Mouse (Mus musculus): ENCODE results near the gene Hck. TPM values are rescaled to one million over a fixed set of nuclear protein-coding genes. Genes with fewer than 3 reads are reported as not detected.

Hck gene
- polyA plus RNA-seq, 1 experiment from 2014 or later: 0.92 TPM

DNA sequence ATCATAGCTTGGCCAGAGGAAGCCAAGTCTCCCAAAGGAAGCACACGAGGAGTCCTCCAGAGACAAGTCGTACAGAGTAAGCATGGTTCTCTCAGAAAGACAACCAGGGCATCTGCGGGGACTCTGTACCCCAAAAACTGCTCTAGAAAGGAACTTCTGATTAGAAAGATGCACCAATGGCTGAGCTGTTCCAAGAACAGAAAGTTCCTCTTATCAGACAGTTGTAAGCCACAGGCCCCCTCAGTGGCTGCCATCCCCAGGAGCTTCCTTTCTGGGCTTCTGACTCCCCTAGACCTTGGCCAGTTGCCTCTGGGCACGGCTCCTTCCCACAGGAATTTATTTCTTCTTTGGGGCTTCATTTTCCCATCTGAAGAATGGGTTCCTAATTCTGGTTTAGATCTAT is 7.4 kb downstream of the Hck start:
- H3K27ac ChIP-seq: no peak overlapping the region
- no peak overlapping the region for H3K4me3 ChIP-seq
- no peaks in the 10 kb centered on the region for H3K4me1 ChIP-seq
- no peaks in the 10 kb centered on the region for H3K9me3 ChIP-seq
- H3K36me3 ChIP-seq (replicated peaks): no peaks in the 10 kb centered on the region
- H3K27me3 ChIP-seq (ENCODE audit: poor library complexity, severe bottlenecking): peaks cover 21% of the 10 kb centered on the region
- DNase-seq (ENCODE audit: extremely low spot score, low spot score): no peak
- WGBS: 83% methylated on average over 4 of the region's 4 CpGs

DNA sequence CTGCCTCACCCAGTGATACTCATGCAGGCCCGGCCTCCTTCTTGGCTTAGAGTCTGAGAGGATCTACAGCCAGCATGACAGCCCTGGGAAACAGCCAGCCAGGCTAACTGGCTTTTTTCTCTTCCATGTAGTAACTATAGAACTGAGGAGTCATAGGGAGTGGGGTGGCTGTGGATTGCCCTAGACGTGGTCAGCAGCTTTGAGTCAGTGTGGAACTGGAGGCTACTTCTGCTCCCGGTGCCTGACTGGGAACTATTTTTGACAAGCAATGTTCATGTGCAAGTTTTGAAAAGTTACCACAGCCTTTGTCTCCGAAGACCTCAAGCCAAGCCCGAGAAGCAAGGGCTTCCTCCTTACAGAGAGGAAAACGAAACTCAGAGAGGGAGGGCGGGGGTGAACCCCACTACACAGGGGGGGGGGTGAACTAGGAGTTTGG is 8.8 kb downstream of the Hck start:
- Histone ChIP-seq H3K27ac (no peak overlapping the region), H3K4me3 (no peak overlapping the region), H3K36me3 (replicated peaks) (no peaks in the 10 kb centered on the region), H3K27me3 (ENCODE audit: poor library complexity, severe bottlenecking) (peaks cover 8% of the 10 kb centered on the region; the same call in 1 of the 2 replicates), H3K9me3 (no peaks in the 10 kb centered on the region), H3K4me1 (no peaks in the 10 kb centered on the region)
- WGBS: 89% methylated on average over 7 of the region's 7 CpGs
- no peak for DNase-seq (ENCODE audit: extremely low spot score, low spot score)

DNA sequence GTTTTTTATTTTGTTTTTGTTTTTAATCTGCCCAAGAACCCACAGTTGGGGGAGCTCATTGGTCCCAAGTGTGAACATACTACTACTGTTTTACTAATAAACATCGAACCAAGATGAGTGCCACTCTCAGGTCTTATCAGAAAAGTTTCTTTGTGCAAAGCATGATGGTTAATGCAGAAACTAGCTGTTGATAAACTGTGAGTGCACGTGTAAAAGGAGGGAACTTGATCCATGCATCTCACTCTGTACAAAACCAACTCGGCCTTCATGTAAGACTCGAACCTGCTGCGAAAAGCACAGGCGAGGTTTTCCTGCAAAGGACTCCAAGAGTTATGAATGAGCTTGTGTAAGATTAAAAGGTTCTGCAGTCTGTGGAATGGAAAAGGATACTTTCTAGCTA is 11.2 kb downstream of the Hck start:
- no peak overlapping the region for H3K27ac ChIP-seq
- DNase-seq (ENCODE audit: extremely low spot score, low spot score): no peak
- H3K9me3 ChIP-seq: no peaks in the 10 kb centered on the region
- no peaks in the 10 kb centered on the region for H3K27me3 ChIP-seq (ENCODE audit: poor library complexity, severe bottlenecking)
- WGBS: 93% methylated on average over 6 of the region's 6 CpGs
- H3K4me1 ChIP-seq: no peaks in the 10 kb centered on the region
- no peak overlapping the region for H3K4me3 ChIP-seq
- no peaks in the 10 kb centered on the region for H3K36me3 ChIP-seq (replicated peaks)

DNA sequence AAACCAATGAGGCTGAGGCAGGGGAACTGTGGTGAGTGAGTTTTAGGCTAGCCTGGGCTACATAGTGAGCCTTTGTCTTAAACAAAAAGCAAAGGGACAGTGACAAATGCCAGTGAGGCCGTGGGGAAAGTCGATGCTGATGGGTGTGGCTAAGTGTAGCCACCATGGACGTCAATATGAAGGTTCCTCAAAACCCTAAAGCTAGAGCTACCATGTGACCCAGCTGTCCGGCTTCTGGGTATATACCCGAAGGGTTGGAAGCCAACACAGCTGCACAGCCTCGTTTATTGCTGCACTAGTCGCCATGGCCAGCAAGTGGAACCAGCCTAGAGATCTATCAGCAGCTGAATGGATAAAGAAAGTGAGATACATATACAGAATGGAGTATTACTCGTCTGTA is 11.9 kb downstream of the Hck start:
- 83% methylated on average over 8 of the region's 8 CpGs for WGBS
- Histone ChIP-seq H3K36me3 (replicated peaks) (no peaks in the 10 kb centered on the region), H3K27me3 (ENCODE audit: poor library complexity, severe bottlenecking) (no peaks in the 10 kb centered on the region), H3K4me3 (no peak overlapping the region), H3K9me3 (no peaks in the 10 kb centered on the region), H3K4me1 (no peaks in the 10 kb centered on the region), H3K27ac (no peak overlapping the region)
- DNase-seq (ENCODE audit: extremely low spot score, low spot score): no peak

DNA sequence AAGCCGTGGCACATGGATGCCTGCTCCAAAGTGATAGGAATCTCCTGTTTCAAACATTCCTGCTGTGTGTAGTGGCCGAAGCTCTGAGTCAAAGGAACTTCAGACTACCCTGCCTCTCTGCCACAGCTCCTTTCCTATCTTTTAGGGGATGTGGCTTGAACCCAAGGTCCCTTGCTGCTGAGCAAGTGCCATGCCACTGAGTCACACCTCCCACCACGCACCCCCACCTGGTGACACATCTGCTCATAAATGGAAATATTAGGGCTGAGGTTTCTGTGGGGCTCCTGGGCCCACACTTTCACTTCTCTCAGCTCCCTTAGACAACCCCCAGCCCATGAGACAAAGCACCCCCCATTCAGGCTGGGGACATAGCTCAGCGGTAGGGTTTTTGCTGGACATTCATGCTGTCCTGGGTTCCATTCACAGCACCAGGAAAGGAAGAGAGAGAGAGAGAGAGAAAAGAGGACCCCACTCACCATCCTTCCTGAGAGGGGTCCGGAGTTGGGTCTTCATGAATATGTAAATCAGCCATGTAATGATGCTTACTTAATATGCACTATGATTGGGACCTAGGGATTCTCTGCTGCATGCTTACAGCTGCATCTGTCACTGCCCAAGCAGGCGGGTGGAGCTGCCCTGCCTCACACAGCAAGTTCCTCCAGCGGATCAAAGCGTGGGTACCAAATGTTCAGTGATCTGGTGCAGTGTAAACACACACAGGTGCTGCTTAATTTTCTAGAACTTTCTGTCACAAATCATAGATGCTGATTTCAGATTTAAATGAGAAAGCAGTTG is 13.8 kb downstream of the Hck start:
- WGBS: 84% methylated on average over 8 of the region's 8 CpGs
- no peak overlapping the region for H3K27ac ChIP-seq
- H3K9me3 ChIP-seq: no peaks in the 10 kb centered on the region
- no peaks in the 10 kb centered on the region for H3K4me1 ChIP-seq
- no peak overlapping the region for H3K4me3 ChIP-seq
- DNase-seq (ENCODE audit: extremely low spot score, low spot score): no peak
- H3K27me3 ChIP-seq (ENCODE audit: poor library complexity, severe bottlenecking): no peaks in the 10 kb centered on the region
- H3K36me3 ChIP-seq (replicated peaks): no peaks in the 10 kb centered on the region

DNA sequence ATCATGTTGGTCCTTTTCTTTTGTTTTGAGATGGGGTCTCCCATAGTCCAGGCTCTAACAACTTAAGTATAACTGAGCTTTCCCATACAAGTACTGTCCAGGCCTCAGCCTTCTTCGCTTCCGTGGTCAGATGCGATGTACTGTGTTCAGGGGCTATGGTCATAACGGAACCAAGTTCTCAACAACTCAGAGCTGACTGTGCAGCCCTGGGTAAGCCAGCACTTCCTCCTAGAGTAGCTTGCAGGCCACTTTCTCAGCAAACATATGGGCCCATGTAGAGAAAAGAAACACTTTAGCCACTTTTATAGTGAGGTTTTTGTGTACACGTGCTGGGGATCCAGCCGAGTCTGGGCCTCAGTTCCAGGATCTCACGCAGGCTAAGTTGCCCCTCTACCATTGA is 14.4 kb downstream of the Hck start:
- no peaks in the 10 kb centered on the region for H3K27me3 ChIP-seq (ENCODE audit: poor library complexity, severe bottlenecking)
- no peak for DNase-seq (ENCODE audit: extremely low spot score, low spot score)
- no peaks in the 10 kb centered on the region for H3K9me3 ChIP-seq
- no peaks in the 10 kb centered on the region for H3K4me1 ChIP-seq
- H3K4me3 ChIP-seq: no peak overlapping the region
- no peak overlapping the region for H3K27ac ChIP-seq
- WGBS: 88% methylated on average over 7 of the region's 7 CpGs
- no peaks in the 10 kb centered on the region for H3K36me3 ChIP-seq (replicated peaks)

DNA sequence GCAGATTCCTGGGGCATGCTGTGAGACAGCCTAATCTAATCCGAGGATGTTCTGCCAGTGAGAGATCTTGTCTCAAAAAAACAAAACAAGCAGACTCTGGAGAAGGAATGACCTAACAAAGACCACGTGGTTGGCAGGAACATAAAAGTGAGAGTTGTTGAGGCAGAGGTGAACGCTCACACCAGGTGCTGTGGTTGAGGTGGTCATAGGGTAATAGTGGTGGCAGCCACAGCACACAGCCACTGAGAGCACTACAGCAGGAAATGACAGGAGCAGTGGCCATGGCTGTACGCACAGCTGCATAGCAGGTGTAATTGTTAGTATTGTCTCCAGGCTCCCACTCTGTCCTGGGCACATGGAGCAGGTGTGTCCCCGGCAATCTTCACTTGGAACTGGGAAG is 17.6 kb downstream of the Hck start:
- DNase-seq (ENCODE audit: extremely low spot score, low spot score): no peak
- Histone ChIP-seq H3K36me3 (replicated peaks) (no peaks in the 10 kb centered on the region), H3K9me3 (no peaks in the 10 kb centered on the region), H3K4me1 (no peaks in the 10 kb centered on the region), H3K27ac (no peak overlapping the region), H3K4me3 (no peak overlapping the region), H3K27me3 (ENCODE audit: poor library complexity, severe bottlenecking) (no peaks in the 10 kb centered on the region; the same call in 1 of the 2 replicates)
- 59% methylated on average over 5 of the region's 5 CpGs for WGBS

DNA sequence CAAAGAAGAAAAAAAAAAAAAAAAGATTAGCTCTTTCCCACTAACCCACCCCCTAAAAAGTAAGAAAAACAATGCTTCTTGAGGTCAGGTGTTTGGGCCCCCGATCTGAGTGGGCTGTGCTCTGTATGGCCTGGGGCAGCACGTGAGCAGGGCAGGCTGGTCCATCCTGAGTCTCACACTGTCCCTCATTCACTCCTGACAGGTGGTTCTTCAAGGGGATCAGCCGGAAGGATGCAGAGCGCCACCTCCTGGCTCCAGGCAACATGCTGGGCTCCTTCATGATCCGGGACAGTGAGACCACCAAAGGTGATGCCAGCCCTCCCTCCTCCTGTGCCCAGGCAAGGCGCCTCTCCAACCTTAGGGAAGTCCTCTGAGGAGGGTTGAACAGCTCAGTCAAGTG is 22.8 kb downstream of the Hck start:
- 13% methylated on average over 6 of the region's 6 CpGs for WGBS
- Histone ChIP-seq H3K4me3 (no peak overlapping the region), H3K27ac (no peak overlapping the region), H3K4me1 (no peaks in the 10 kb centered on the region), H3K27me3 (ENCODE audit: poor library complexity, severe bottlenecking) (no peaks in the 10 kb centered on the region; the same call in 1 of the 2 replicates), H3K9me3 (no peaks in the 10 kb centered on the region), H3K36me3 (replicated peaks) (no peaks in the 10 kb centered on the region)
- DNase-seq (ENCODE audit: extremely low spot score, low spot score): no peak

DNA sequence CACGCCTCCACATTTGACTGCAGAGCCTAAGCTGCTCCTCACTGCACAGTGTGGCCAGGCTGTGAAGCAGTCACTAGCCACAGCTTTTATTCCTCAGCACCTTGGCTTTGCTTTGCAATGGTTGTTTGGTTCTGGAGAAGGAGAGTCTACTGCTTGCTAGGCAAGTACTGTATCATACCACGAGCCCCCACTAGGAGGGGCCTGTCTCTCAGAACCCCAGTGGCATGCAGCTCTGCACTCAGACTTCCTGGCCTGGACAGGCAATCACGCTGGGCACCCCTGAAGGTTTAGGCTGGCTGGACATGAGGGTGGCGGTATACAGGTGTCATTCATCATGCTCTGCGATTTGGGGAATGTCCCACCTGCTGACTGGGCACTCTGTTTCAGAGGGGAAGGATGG is 26.0 kb downstream of the Hck start:
- DNase-seq (ENCODE audit: extremely low spot score, low spot score): no peak
- H3K4me1 ChIP-seq: no peaks in the 10 kb centered on the region
- 37% methylated on average over 5 of the region's 5 CpGs for WGBS

DNA sequence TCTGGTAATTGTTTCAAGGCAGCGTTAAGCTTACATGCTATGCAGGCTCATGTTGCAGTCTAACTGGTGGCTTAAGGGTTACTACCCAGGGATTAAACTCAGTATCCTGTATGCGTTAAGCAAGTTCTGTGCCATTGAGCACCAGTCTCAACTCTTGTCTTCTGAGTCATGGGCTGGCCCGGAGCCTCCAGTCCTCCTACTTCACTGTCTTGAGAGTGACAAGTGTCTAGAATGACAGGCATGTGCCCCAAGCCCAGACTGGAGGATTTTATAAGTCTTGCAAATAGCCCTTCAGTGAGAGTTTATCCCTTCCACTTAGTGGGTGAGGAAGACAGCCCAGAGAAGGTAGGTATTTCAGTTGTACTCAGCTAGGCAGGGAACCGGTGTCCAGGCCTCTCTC is 27.9 kb downstream of the Hck start:
- Histone ChIP-seq H3K36me3 (replicated peaks) (no peaks in the 10 kb centered on the region), H3K4me1 (peaks cover 10% of the 10 kb centered on the region), H3K9me3 (no peaks in the 10 kb centered on the region), H3K27me3 (ENCODE audit: poor library complexity, severe bottlenecking) (0 out of 2 replicates have a peak, but pooled peaks cover 3% of the 10 kb centered on the region), H3K4me3 (no peak overlapping the region), H3K27ac (no peak overlapping the region)
- no peak for DNase-seq (ENCODE audit: extremely low spot score, low spot score)
- 73% methylated on average over 4 of the region's 4 CpGs for WGBS

More for the DNA sequence above, 26.0 kb downstream of the Hck start:
- Histone ChIP-seq H3K4me3 (no peak overlapping the region), H3K9me3 (no peaks in the 10 kb centered on the region), H3K27ac (no peak overlapping the region), H3K36me3 (replicated peaks) (no peaks in the 10 kb centered on the region), H3K27me3 (ENCODE audit: poor library complexity, severe bottlenecking) (no peaks in the 10 kb centered on the region; the same call in 1 of the 2 replicates)

DNA sequence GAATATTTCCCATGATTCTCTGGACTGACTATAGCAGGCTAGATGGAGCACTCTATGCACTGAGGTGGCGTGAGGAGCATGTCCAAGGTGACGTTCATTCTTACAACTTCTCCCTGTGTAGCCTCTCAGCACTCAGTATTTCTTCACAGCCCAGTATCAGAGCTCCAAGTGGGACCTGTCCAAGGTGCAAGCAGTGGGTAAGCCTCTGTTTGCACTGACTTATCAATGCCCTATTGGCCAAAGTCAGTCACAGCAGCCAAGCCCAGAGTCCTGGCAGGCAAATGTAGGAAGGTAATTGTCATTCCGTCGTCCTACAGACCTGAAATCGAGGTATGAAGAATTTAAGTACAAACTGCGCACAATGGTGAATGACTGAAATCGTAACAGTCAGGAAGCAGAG is 30.9 kb downstream of the Hck start:
- Histone ChIP-seq H3K27ac (no peak overlapping the region), H3K4me1 (peaks cover 10% of the 10 kb centered on the region), H3K36me3 (replicated peaks) (no peaks in the 10 kb centered on the region), H3K27me3 (ENCODE audit: poor library complexity, severe bottlenecking) (peaks cover 10% of the 10 kb centered on the region), H3K4me3 (no peak overlapping the region), H3K9me3 (no peaks in the 10 kb centered on the region)
- WGBS: 80% methylated on average over 7 of the region's 7 CpGs
- no peak for DNase-seq (ENCODE audit: extremely low spot score, low spot score)

DNA sequence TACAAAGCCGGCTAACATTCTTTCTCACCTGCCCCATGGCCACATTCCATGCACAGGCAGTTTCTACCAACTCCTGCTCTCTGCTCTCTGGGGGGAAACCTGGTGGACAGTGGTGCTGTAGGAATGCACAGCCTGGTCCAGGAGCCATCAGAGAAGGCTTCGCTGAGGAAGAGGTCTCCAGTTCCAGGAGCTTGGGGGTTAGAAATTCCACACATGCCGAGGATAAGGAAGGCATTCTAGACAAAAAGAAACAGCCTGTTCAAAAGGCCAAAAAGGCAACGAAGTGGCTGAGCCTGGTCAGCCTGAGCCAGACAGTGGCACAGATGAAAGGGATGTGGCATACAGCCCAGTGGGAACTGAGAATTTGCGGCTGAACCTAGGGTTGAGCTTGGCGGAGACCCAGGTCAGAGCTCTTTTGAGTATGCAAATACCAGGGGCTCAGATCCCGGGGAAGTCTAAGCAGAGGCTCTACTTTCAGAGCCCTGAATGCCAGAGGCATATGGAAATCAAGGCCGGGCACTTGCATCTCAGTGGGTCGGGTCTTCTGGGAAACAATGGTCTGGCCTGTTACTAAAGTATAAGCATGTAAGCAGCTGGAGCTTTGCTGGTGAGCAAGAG is 31.8 kb downstream of the Hck start:
- no peak overlapping the region for H3K27ac ChIP-seq
- no peak overlapping the region for H3K4me3 ChIP-seq
- H3K36me3 ChIP-seq (replicated peaks): no peaks in the 10 kb centered on the region
- no peaks in the 10 kb centered on the region for H3K9me3 ChIP-seq
- H3K27me3 ChIP-seq (ENCODE audit: poor library complexity, severe bottlenecking): peaks cover 10% of the 10 kb centered on the region
- H3K4me1 ChIP-seq: peaks cover 10% of the 10 kb centered on the region
- WGBS: 16% methylated on average over 9 of the region's 9 CpGs
- peak; percentile 23 for DNase-seq (ENCODE audit: extremely low spot score, low spot score)

DNA sequence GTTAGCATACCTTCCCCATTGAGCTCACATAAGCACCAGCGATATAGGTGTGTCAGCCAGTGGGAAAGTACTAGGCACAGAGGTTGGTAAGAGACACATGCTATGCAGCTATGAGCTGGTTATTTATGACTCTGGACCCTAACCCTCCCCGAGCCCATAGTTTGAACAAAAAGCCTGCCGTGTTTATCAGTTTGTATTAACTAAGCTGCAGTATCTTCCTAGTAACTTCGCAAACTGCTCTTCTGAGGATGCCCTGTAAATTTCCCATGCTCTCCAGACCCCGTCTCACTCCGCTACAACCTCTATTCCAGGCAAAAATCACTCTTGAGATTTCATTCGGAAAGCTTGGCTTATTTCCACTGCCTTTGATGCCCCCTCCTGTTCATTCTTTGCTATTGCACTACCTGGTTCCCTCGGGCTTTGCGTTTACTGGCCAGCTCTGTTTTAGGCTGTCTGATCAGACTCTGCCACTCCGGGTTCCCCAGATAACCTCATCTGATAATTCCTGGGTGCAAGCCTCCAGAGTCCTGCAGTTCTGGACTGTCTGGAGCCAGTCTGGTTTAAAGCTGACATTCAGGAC is 34.4 kb downstream of the Hck start:
- Histone ChIP-seq H3K27me3 (ENCODE audit: poor library complexity, severe bottlenecking) (peaks cover 10% of the 10 kb centered on the region), H3K36me3 (replicated peaks) (no peaks in the 10 kb centered on the region), H3K4me1 (peaks cover 10% of the 10 kb centered on the region), H3K27ac (no peak overlapping the region), H3K4me3 (no peak overlapping the region), H3K9me3 (no peaks in the 10 kb centered on the region)
- peak; percentile 37 for DNase-seq (ENCODE audit: extremely low spot score, low spot score)
- WGBS: 40% methylated on average over 10 of the region's 10 CpGs
